Mouse (Mus musculus) G1E-ER4 (cell line): ENCODE results near the gene Rassf2. TPM values are rescaled to one million over a fixed set of nuclear protein-coding genes. Genes with fewer than 3 reads are reported as not detected.

Experiments
- GATA1 ChIP-seq: IDR thresholded peaks from one replicate; pipeline ENCODE4 v1.8.0; 2012; ENCODE audit warnings: low read length, inconsistent platforms
- polyA plus RNA-seq: library from polyadenylated mRNA; stranded (reverse); fragments of >175 nt; gene quantifications from 2 replicates; pipeline ENCODE4 v1.2.3, GENCODE M21; 2012

The Rassf2 gene
- polyA plus RNA-seq, 1 experiment: not detected

- TF ChIP-seq GATA1: no peak
Observed at GRCm38 (mm10) chr2:131996369-131996768, 33.7 kb downstream of the Rassf2 start.

DNA sequence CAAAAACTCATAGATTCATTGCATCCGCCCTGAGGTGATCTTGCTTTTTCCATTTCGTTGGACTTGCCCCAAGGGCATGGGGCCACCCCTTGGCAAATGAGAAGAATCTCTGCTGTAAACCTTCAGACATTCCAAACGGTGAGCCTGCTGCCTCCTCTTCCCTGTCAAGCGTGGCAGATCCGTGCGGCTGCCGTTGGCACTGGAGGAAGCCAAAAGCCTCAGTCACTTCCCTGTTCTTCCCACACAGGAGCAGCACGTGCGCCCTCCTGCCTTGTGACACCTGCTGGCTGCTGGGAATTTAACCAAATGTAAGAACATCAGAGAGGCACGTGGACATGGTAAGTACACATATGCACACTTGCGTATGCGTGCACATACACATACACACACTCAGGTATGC is 34.3 kb downstream of the Rassf2 start:
- no peak for TF ChIP-seq GATA1

GRCm38 (mm10) chr2:131994971-131995370 is 35.1 kb downstream of the Rassf2 start:
- TF ChIP-seq GATA1: no peak

DNA sequence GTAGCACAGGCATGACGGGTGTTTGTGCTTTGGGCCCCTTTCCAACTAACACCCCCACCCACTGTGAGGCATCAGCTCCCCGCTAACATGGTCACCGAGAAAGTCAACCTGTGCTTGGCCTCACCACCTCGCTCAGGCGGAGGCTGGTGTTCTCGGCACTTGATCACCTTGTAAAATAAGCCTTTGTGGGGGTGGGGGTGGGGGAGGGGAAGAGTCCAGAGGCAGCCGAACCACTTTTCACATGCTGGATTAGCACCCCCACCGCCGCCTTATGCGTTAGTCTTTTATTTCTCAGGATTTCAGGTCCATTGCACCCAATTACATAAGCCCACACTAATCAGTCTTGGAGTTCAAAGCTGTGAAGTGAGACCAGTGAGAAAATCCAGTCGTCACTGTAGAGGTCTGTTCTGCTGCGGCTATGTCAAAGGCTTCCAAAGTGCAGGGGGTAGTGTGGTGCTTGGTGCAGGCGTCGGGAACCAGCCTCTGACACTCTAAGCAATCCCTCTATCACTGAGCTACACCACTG is 36.4 kb downstream of the Rassf2 start:
- TF ChIP-seq GATA1: no peak

- TF ChIP-seq GATA1: no peak
Observed at GRCm38 (mm10) chr2:131993151-131993550, 36.9 kb downstream of the Rassf2 start.

DNA sequence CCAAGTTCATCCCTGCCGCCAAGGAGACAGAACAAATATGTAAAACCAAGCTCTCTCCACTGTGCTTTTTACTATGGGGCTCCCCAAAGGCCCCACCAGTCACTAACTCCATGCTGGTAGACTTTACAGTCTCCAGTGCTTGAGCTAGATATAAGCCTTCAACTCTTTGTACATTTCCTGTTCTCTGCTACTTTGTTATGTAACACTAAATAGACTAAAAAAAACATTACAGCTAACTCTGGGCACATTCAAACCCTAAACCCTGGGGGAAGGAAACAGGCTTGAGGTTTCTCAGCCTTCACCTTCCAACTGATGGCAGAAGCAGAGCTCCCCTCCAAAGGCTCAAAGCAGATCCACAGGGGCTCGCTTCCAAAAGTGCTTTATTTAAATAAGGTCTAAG is 37.6 kb downstream of the Rassf2 start:
- no peak for TF ChIP-seq GATA1

DNA sequence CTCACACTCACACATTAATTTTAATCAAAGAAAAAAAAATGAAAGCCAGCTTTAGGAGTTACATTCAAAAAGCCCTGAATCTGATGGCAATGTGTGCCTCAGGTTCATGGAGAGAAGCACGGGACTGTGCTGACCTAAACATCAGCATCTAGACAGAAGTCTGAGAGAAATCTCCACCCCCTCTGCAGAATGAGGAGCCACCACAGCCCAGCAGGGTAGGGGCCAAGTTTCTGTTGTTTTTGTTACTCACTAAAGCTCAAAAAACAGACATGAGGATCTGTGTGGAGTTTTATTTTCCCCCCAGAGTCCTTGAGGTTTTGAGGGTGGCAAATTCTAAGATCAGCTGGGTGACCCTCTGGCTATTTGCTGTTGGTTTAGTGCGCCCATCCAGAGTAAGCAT is 41.5 kb downstream of the Rassf2 start:
- TF ChIP-seq GATA1: no peak

DNA sequence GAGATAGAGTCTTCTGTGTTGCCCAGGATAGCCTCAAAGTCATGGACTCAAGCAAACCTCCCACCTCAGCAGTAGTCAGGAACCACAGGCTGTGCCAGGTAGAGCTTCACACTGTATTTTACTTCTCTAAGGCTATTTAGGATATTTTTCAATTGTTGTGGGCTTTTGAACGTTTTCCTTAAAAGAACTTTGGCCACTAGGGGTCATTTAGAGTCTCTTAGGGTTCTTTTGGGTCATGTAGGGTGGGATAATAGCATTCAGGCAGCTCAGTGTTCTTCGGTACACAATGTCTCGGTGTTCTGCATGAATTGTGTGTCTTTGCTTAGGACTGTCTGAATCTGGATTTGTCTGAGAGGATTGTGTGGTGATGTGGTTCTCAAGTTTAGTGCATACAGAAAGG is 42.1 kb downstream of the Rassf2 start:
- TF ChIP-seq GATA1: no peak

DNA sequence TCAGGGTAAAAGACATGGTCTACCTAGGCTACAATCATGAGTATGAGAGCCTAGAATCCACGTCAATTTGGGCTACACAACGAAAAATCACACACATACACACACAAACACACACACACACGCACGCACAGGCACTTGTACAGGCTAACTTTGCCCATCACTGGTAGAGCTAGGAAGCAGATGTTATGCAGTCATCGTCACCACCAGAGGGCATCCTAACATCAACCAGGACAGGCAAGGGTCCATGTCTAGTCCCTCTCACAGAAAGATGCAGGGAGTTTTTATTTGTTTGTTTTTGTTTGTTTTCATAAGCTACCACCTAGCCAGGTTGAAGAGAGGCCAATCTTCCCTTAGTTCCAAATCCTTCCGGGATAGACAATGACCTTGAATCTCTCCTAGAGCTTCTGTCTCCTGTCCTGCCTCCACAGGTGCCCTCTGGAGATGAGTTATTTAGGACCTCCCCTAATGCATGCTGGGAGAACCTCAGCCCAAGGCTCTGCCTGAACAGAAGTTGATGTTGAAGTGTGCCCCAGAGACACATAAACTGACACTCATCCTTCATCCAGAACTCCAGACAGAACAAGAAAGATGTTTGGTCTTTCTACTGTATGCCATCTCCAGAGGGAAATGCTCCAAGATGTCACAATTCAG is 47.4 kb downstream of the Rassf2 start:
- no peak for TF ChIP-seq GATA1

DNA sequence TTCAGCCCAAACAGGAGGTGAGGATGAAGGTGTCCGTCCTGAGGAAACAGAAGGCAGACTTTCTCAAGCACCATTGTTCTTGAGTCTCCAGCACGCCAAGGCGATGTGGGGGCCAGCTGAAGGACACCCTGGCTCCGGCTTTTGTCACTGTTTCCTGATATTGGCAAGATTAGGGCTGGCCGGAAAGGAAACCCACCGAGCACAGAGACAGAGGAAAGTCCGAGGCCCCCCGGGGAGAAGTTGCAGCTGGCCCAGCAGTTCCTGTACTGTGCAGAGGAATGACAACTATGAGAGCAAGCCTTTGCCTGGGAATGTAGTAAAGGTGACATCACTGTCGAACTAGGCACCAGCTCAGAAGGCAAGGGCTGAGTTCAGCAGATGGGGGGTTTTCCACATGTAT is 49.2 kb downstream of the Rassf2 start:
- TF ChIP-seq GATA1: no peak

GRCm38 (mm10) chr2:131976663-131977062 is 53.4 kb downstream of the Rassf2 start:
- no peak for TF ChIP-seq GATA1

- TF ChIP-seq GATA1: no peak
Observed at GRCm38 (mm10) chr2:131971098-131971497, 59.0 kb downstream of the Rassf2 start.

DNA sequence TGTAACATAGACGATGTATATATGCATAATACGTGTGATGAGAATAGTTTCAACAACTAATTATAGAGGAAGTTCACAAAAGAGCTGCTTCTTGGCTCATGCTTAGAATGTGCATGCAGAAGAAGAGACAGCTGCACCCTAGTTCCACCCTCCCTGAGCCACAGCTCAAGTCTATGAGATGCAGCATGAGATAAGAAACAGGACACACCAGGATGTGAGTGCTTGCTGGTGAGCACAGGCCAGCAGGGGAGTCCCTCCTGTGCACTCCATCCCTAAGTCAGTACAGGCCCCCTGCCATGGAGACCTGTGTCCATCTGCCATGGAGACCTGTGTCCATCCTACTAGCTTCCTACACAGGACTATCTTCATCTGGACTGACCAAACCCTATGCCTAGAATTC is 59.5 kb downstream of the Rassf2 start:
- no peak for TF ChIP-seq GATA1

DNA sequence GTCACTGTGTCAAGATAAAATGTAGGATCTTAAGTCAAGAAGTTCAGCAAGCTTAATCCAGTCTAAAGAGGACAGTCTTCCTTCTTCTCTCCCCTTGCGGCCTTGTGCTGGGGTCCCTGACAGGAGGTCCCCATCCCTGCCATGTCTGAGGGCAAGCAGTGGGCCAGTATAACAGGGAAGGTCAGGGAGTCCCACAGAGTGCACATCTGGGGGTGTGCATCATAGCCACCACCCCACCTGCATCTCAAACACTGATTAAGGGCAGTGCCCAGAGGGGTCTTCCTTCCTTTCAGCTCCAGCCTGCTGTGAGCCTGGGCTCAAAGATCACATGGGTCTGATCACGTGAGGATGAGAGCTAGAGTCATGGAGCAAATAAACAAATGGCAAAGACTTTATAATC is 68.4 kb downstream of the Rassf2 start:
- no peak for TF ChIP-seq GATA1

- TF ChIP-seq GATA1: no peak
Observed at GRCm38 (mm10) chr2:131957731-131958222, 72.3 kb downstream of the Rassf2 start.

DNA sequence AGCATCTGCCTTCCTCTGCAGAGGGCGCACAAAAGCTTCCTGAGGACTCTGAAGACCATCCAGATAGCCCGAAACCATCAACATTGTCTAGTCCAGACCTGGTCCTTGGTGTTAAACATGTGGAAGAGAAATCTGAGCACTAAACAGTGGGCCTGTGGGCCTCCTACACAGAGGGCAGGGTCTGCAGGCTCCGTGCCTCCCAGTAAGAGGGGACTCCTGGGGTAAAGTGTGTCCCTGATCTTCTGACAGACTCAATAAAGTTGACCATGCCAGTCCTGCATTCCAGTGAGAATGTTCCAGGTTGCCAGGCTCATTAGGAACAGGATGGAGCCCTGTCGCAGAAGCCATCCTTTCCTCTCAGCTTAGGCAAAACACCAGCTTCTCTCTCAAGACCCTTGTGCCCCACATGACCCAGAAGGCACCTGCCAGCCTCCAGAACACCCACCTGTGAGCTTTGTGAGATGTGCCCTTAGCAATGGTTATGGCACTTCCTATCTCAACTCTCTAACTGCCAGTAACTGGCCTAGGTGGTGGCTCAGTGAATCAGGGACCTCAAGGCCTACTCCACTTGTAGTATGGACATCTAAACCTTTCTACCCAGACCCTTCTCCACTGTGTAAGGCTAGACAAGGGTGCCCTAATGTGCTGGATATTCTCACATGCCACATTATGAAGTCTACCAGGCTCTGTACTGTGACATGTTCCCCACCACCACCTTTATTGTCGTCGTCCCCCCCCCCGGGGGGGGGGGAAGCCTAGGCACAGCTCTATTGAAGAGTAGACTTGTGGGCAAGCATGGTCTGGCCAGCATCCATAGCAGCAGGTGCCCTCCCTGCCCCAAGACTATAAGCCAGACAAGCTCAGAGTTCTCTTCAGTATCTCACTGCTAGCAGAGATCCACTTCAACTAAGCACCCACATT is 73.5 kb downstream of the Rassf2 start:
- no peak for TF ChIP-seq GATA1

GRCm38 (mm10) chr2:131955264-131955663 is 74.8 kb downstream of the Rassf2 start:
- TF ChIP-seq GATA1: no peak

GRCm38 (mm10) chr2:131954835-131955234 is 75.2 kb downstream of the Rassf2 start:
- no peak for TF ChIP-seq GATA1
